Mouse (Mus musculus): ENCODE measurements around the gene Mpnd.

GRCm38 (mm10) chr17:56032831-56033230 lies 27.3 kb downstream of the Mpnd start:
- no peak for TF ChIP-seq POLR2A (IDR thresholded peaks at IDR 0.05; ENCODE audit: low read depth, low read length)
- no peak for TF ChIP-seq CTCF (IDR thresholded peaks at IDR 0.05; ENCODE audit: borderline replicate concordance, insufficient read depth, low read length)
